Mouse (Mus musculus): ENCODE results near the gene Sec24b. TPM values are rescaled to one million over a fixed set of nuclear protein-coding genes. Genes with fewer than 3 reads are reported as not detected.

Sec24b gene
- polyA plus RNA-seq, 1 experiment from 2014 or later = 38.9 TPM

GRCm38 (mm10) chr3:130059805-130060395, 1.5 kb downstream of the Sec24b start:
- WGBS = under 1% methylated on average over 42 of the region's 42 CpGs
- no peaks in the 10 kb centered on the region for H3K9me3 ChIP-seq (ENCODE audit: control insufficient read depth, low read length)
- ATAC-seq (replicated peaks; ENCODE audit: low FRiP score) = no peak; the same call in 1 of the 2 replicates

GRCm38 (mm10) chr3:130058488-130058887, 2.9 kb downstream of the Sec24b start:
- no peak overlapping the region for H3K4me3 ChIP-seq (ENCODE audit: low read depth, low read length)
- WGBS = 66% methylated on average over 2 of the region's 2 CpGs
- H3K4me2 ChIP-seq (ENCODE audit: low read depth, low read length, severe bottlenecking) = no peak overlapping the region; the same call in 1 of the 2 replicates
- H3K27me3 ChIP-seq (ENCODE audit: control insufficient read depth, insufficient read depth, low read length) = no peaks in the 10 kb centered on the region
- ATAC-seq (replicated peaks; ENCODE audit: low FRiP score) (no peak), DNase-seq (ENCODE audit: low spot score) (no peak)
- no peak overlapping the region for H3K27ac ChIP-seq (ENCODE audit: low read depth, low read length)
- H3K4me1 ChIP-seq (replicated peaks; ENCODE audit: control insufficient read depth, insufficient read depth, low read length) = peaks cover 9% of the 10 kb centered on the region; the same call in 1 of the 2 replicates
- H3K36me3 ChIP-seq (ENCODE audit: control insufficient read depth, insufficient read depth, low read length) = no peaks in the 10 kb centered on the region
- no peaks in the 10 kb centered on the region for H3K9me3 ChIP-seq (ENCODE audit: control insufficient read depth, low read length)
- no peak overlapping the region for H3K9ac ChIP-seq (ENCODE audit: low read length)

More at GRCm38 (mm10) chr3:130059805-130060395, 1.5 kb downstream of the Sec24b start:
- Histone ChIP-seq H3K27ac (ENCODE audit: low read depth, low read length) (peak overlapping the region; percentile 93), H3K27me3 (ENCODE audit: control insufficient read depth, insufficient read depth, low read length) (no peaks in the 10 kb centered on the region), H3K9ac (ENCODE audit: low read length) (peak overlapping the region; percentile 95), H3K36me3 (ENCODE audit: control insufficient read depth, insufficient read depth, low read length) (no peaks in the 10 kb centered on the region), H3K4me3 (ENCODE audit: low read depth, low read length) (peak overlapping the region; percentile 92), H3K4me1 (replicated peaks; ENCODE audit: control insufficient read depth, insufficient read depth, low read length) (peaks cover 9% of the 10 kb centered on the region; the same call in 1 of the 2 replicates), H3K4me2 (ENCODE audit: low read depth, low read length, severe bottlenecking) (peak overlapping the region; percentile 72)
- no peak for DNase-seq (ENCODE audit: low spot score)

GRCm38 (mm10) chr3:130057569-130058345, 3.6 kb downstream of the Sec24b start:
- Histone ChIP-seq H3K27me3 (ENCODE audit: control insufficient read depth, insufficient read depth, low read length) (no peaks in the 10 kb centered on the region), H3K4me2 (ENCODE audit: low read depth, low read length, severe bottlenecking) (no peak overlapping the region), H3K4me1 (replicated peaks; ENCODE audit: control insufficient read depth, insufficient read depth, low read length) (peaks cover 9% of the 10 kb centered on the region; the same call in 1 of the 2 replicates), H3K9me3 (ENCODE audit: control insufficient read depth, low read length) (no peaks in the 10 kb centered on the region), H3K9ac (ENCODE audit: low read length) (no peak overlapping the region), H3K27ac (ENCODE audit: low read depth, low read length) (no peak overlapping the region), H3K36me3 (ENCODE audit: control insufficient read depth, insufficient read depth, low read length) (no peaks in the 10 kb centered on the region), H3K4me3 (ENCODE audit: low read depth, low read length) (no peak overlapping the region)
- WGBS = 81% methylated on average over 14 of the region's 14 CpGs
- ATAC-seq (replicated peaks; ENCODE audit: low FRiP score) = no peak
- DNase-seq (ENCODE audit: low spot score) = no peak

GRCm38 (mm10) chr3:130055416-130056385, 5.7 kb downstream of the Sec24b start:
- 91% methylated on average over 15 of the region's 15 CpGs for WGBS
- DNase-seq (ENCODE audit: low spot score) (no peak), ATAC-seq (replicated peaks; ENCODE audit: low FRiP score) (no peak)
- H3K9me3 ChIP-seq (ENCODE audit: control insufficient read depth, low read length) = no peaks in the 10 kb centered on the region
- H3K9ac ChIP-seq (ENCODE audit: low read length) = no peak overlapping the region
- no peak overlapping the region for H3K4me3 ChIP-seq (ENCODE audit: low read depth, low read length)
- H3K27me3 ChIP-seq (ENCODE audit: control insufficient read depth, insufficient read depth, low read length) = no peaks in the 10 kb centered on the region
- peaks cover 9% of the 10 kb centered on the region; the same call in 1 of the 2 replicates for H3K4me1 ChIP-seq (replicated peaks; ENCODE audit: control insufficient read depth, insufficient read depth, low read length)
- no peak overlapping the region for H3K4me2 ChIP-seq (ENCODE audit: low read depth, low read length, severe bottlenecking)
- H3K27ac ChIP-seq (ENCODE audit: low read depth, low read length) = no peak overlapping the region
- no peaks in the 10 kb centered on the region for H3K36me3 ChIP-seq (ENCODE audit: control insufficient read depth, insufficient read depth, low read length)

- DNase-seq (ENCODE audit: low spot score) = no peak
- no peaks in the 10 kb centered on the region for H3K36me3 ChIP-seq (ENCODE audit: control insufficient read depth, insufficient read depth, low read length)
- ATAC-seq (replicated peaks; ENCODE audit: low FRiP score) = no peak
- H3K9me3 ChIP-seq (ENCODE audit: control insufficient read depth, low read length) = no peaks in the 10 kb centered on the region
- no peak overlapping the region for H3K27ac ChIP-seq (ENCODE audit: low read depth, low read length)
- no peak overlapping the region for H3K4me3 ChIP-seq (ENCODE audit: low read depth, low read length)
- peaks cover 8% of the 10 kb centered on the region; the same call in 1 of the 2 replicates for H3K4me1 ChIP-seq (replicated peaks; ENCODE audit: control insufficient read depth, insufficient read depth, low read length)
- no peak overlapping the region for H3K4me2 ChIP-seq (ENCODE audit: low read depth, low read length, severe bottlenecking)
- no peaks in the 10 kb centered on the region for H3K27me3 ChIP-seq (ENCODE audit: control insufficient read depth, insufficient read depth, low read length)
- WGBS = 94% methylated on average over 6 of the region's 6 CpGs
- H3K9ac ChIP-seq (ENCODE audit: low read length) = no peak overlapping the region
Observed at GRCm38 (mm10) chr3:130054587-130054986, 6.8 kb downstream of the Sec24b start.

- DNase-seq (ENCODE audit: low spot score) = no peak
- no peak overlapping the region for H3K9ac ChIP-seq (ENCODE audit: low read length)
- no peaks in the 10 kb centered on the region for H3K36me3 ChIP-seq (ENCODE audit: control insufficient read depth, insufficient read depth, low read length)
Observed at GRCm38 (mm10) chr3:130053340-130054066, 7.8 kb downstream of the Sec24b start.

GRCm38 (mm10) chr3:130052541-130053298, 8.6 kb downstream of the Sec24b start:
- no peaks in the 10 kb centered on the region for H3K27me3 ChIP-seq (ENCODE audit: control insufficient read depth, insufficient read depth, low read length)
- DNase-seq (ENCODE audit: low spot score) (no peak), ATAC-seq (replicated peaks; ENCODE audit: low FRiP score) (no peak)
- H3K36me3 ChIP-seq (ENCODE audit: control insufficient read depth, insufficient read depth, low read length) = no peaks in the 10 kb centered on the region
- no peak overlapping the region for H3K27ac ChIP-seq (ENCODE audit: low read depth, low read length)
- H3K9me3 ChIP-seq (ENCODE audit: control insufficient read depth, low read length) = no peaks in the 10 kb centered on the region
- no peak overlapping the region for H3K4me3 ChIP-seq (ENCODE audit: low read depth, low read length)
- 80% methylated on average over 6 of the region's 6 CpGs for WGBS
- no peak overlapping the region for H3K4me2 ChIP-seq (ENCODE audit: low read depth, low read length, severe bottlenecking)
- H3K9ac ChIP-seq (ENCODE audit: low read length) = no peak overlapping the region
- no peaks in the 10 kb centered on the region for H3K4me1 ChIP-seq (replicated peaks; ENCODE audit: control insufficient read depth, insufficient read depth, low read length)

More at GRCm38 (mm10) chr3:130053340-130054066, 7.8 kb downstream of the Sec24b start:
- 0 out of 2 replicates have a peak, but pooled peaks cover 1% of the 10 kb centered on the region for H3K4me1 ChIP-seq (replicated peaks; ENCODE audit: control insufficient read depth, insufficient read depth, low read length)
- WGBS = 78% methylated on average over 10 of the region's 10 CpGs
- H3K4me2 ChIP-seq (ENCODE audit: low read depth, low read length, severe bottlenecking) = no peak overlapping the region
- no peak overlapping the region for H3K27ac ChIP-seq (ENCODE audit: low read depth, low read length)
- no peaks in the 10 kb centered on the region for H3K9me3 ChIP-seq (ENCODE audit: control insufficient read depth, low read length)
- no peaks in the 10 kb centered on the region for H3K27me3 ChIP-seq (ENCODE audit: control insufficient read depth, insufficient read depth, low read length)
- no peak overlapping the region for H3K4me3 ChIP-seq (ENCODE audit: low read depth, low read length)
- no peak for ATAC-seq (replicated peaks; ENCODE audit: low FRiP score)
